Comparison of ENCODE assay signal across 22 mouse cellular contexts in genomic region chr7:142379186-142379585, GRCm38 (mm10). TPM values are rescaled to one million over a fixed set of nuclear protein-coding genes. Genes with fewer than 3 reads are reported as not detected.
A peak's percentile ranks its signal among the peaks of the same experiment; 100 is the strongest.
DNase-seq lines count a peak whose midpoint lies in the region; ATAC-seq and TF ChIP-seq lines count a peak whose summit lies in the region.
"Had no signal": no experiment of that assay in that cellular context is flagged by ENCODE, and none has a peak within 500 bp of the region (broad histone marks: within the 10 kb centered on the region; RNA-seq: fewer than 3 reads in every experiment).

No protein-coding gene starts in this region.

- TF ChIP-seq EP300 in liver, embryonic 14.5 days (IDR thresholded peaks at IDR 0.05; ENCODE audit: low read depth): no peak

- no peak for TF ChIP-seq CTCF in liver, embryonic 14.5 days (IDR thresholded peaks at IDR 0.05; ENCODE audit: low read depth)
- no peak for TF ChIP-seq CTCF in left cerebral cortex, adult 2 months (IDR thresholded peaks at IDR 0.05)

- DNase-seq in adrenal gland, adult (ENCODE audit: inconsistent age in 2 of 2, low spot score in 1 of 2): peak; percentile 11 to 36
- no peak for DNase-seq in adrenal gland, postnatal 10 days
- DNase-seq in CD4-positive helper T cell, adult 2 months (ENCODE audit: low read depth, low spot score): peak; percentile 65
- no peak for DNase-seq in liver, embryonic 14.5 days (ENCODE audit: low read depth in 3 of 3, low spot score in 3 of 3)
- peak; percentile 78 for DNase-seq in thymus, postnatal 0 days (ENCODE audit: low spot score)
- no peak for DNase-seq in layer of hippocampus, postnatal 14 days (ENCODE audit: low spot score in 2 of 2)
- DNase-seq in left cerebral cortex, adult 2 months (ENCODE audit: extremely low spot score in 1 of 2, low spot score in 2 of 2): no peak
- DNase-seq in hindbrain, embryonic 10.5 days (ENCODE audit: low spot score): no peak
- DNase-seq: adrenal gland, adult 8-10 months; cerebellum, postnatal 10 days; embryo, embryonic 11 days; heart, postnatal 4 days; kidney, adult 8-10 months; kidney, postnatal 4 days; layer of hippocampus, postnatal 36 days; lung, embryonic 14.5 days had no signal

- H3K9me3 ChIP-seq in liver, embryonic 14.5 days (ENCODE audit: control insufficient read depth, low read length): no peaks in the 10 kb centered on the region
- H3K9me3 ChIP-seq in hindbrain, embryonic 10.5 days: no peaks in the 10 kb centered on the region
- H3K9me3 ChIP-seq: forebrain, embryonic 12.5 days; limb, embryonic 10.5 days; neural tube, embryonic 13.5 days had no signal

- H3K27ac ChIP-seq in liver, embryonic 14.5 days: peak overlapping the region; percentile 42
- no peak overlapping the region for H3K27ac ChIP-seq in left cerebral cortex, adult 2 months
- no peak overlapping the region for H3K27ac ChIP-seq in hindbrain, embryonic 10.5 days
- H3K27ac ChIP-seq: forebrain, embryonic 12.5 days; limb, embryonic 10.5 days; neural tube, embryonic 13.5 days had no signal

- no peak overlapping the region for H3K4me3 ChIP-seq in liver, embryonic 14.5 days (ENCODE audit: insufficient read depth in 1 of 2, low read depth in 2 of 2, low read length in 2 of 2)
- no peak overlapping the region for H3K4me3 ChIP-seq in left cerebral cortex, adult 2 months
- no peak overlapping the region for H3K4me3 ChIP-seq in hindbrain, embryonic 10.5 days
- H3K4me3 ChIP-seq: forebrain, embryonic 12.5 days; limb, embryonic 10.5 days; neural tube, embryonic 13.5 days had no signal

- H3K36me3 ChIP-seq in liver, embryonic 14.5 days (replicated peaks; ENCODE audit: control insufficient read depth, insufficient read depth, low read depth): peaks cover 89% of the 10 kb centered on the region
- H3K36me3 ChIP-seq in hindbrain, embryonic 10.5 days: peaks cover 92% of the 10 kb centered on the region

- ATAC-seq in liver, embryonic 14.5 days (ENCODE audit: insufficient read depth): no peak

- H3K27me3 ChIP-seq in liver, embryonic 14.5 days (ENCODE audit: control insufficient read depth, insufficient read depth, low read length): no peaks in the 10 kb centered on the region
- peaks cover 3% of the 10 kb centered on the region for H3K27me3 ChIP-seq in hindbrain, embryonic 10.5 days (ENCODE audit: insufficient read depth, poor library complexity, severe bottlenecking)

- intact Hi-C loops in left cerebral cortex, adult 2 months (cut with DNase I): no loop called here

- no peak overlapping the region for H3K4me2 ChIP-seq in liver, embryonic 14.5 days (ENCODE audit: low read depth)
- H3K4me2 ChIP-seq: forebrain, embryonic 12.5 days; lung, embryonic 14.5 days; neural tube, embryonic 13.5 days had no signal

- H3K9ac ChIP-seq in liver, embryonic 14.5 days (replicated peaks): no peak overlapping the region
- H3K9ac ChIP-seq: forebrain, embryonic 12.5 days; lung, embryonic 14.5 days; neural tube, embryonic 13.5 days had no signal

- WGBS in liver, embryonic 14.5 days (ENCODE audit: insufficient replicate concordance): 80% methylated on average over 6 of the region's 6 CpGs
- 84% methylated on average over 6 of the region's 6 CpGs for WGBS in hindbrain, embryonic 10.5 days

- H3K4me1 ChIP-seq in liver, embryonic 14.5 days (replicated peaks; ENCODE audit: control insufficient read depth in 2 of 2, insufficient read depth in 2 of 2, low read length in 1 of 2): peaks cover 34 to 59% of the 10 kb centered on the region in 2 experiments
- no peaks in the 10 kb centered on the region for H3K4me1 ChIP-seq in hindbrain, embryonic 10.5 days (replicated peaks)
- H3K4me1 ChIP-seq: forebrain, embryonic 12.5 days; neural tube, embryonic 13.5 days had no signal

RNA-seq across cellular contexts. Expression of gene Gm49369, which starts 3.3 kb away (rescaled TPM):
- 1 to 10 TPM in 1 of 2 experiments, under 1 TPM in 1; 0.73 to 3.7 TPM for total RNA-seq in adrenal gland, postnatal 10 days (2021)
- polyA plus RNA-seq in liver, embryonic 14.5 days (2012; rRNA removed): 0.66 TPM in 1 of 2 replicates, not detected in the other
- polyA plus RNA-seq in liver, embryonic 14.5 days (2014; fragmentation: Nextera tagmentation; extraction: Ambion mirVana): 0.29 TPM in 1 of 2 replicates, not detected in the other
- 5.1 TPM in 1 of 2 replicates, not detected in the other for polyA plus RNA-seq in thymus, postnatal 0 days (2015; fragmentation: Nextera tagmentation; extraction: Ambion mirVana)
- total RNA-seq in layer of hippocampus, postnatal 14 days (2021): under 1 TPM in 1 of 2 experiments, not detected in 1; 0.71 TPM
- total RNA-seq in left cerebral cortex, adult 2 months (2021): 1 to 10 TPM; 4.3 to 4.5 TPM
- 1.5 TPM in 1 of 2 replicates, not detected in the other for polyA plus RNA-seq in hindbrain, embryonic 10.5 days (2016; fragmentation: Nextera tagmentation; extraction: Ambion mirVana)
- total RNA-seq: layer of hippocampus, postnatal 36 days; midbrain, postnatal 0 days had no signal
- polyA plus RNA-seq: lung, embryonic 14.5 days; midbrain, postnatal 0 days; stomach, embryonic 14.5 days had no signal

RNA-seq across cellular contexts. Expression of gene Ifitm10, which starts 5.6 kb away (rescaled TPM):
- 1 to 10 TPM; 3.5 to 3.6 TPM for total RNA-seq in adrenal gland, postnatal 10 days (2021)
- polyA plus RNA-seq in liver, embryonic 14.5 days (2012; rRNA removed): 0.87 and 1.1 TPM in 2 replicates
- 1.0 and 1.3 TPM in 2 replicates for polyA plus RNA-seq in liver, embryonic 14.5 days (2014; fragmentation: Nextera tagmentation; extraction: Ambion mirVana)
- 8.5 and 10.6 TPM in 2 replicates for polyA plus RNA-seq in thymus, postnatal 0 days (2015; fragmentation: Nextera tagmentation; extraction: Ambion mirVana)
- 10 to 100 TPM; 30.0 to 31.3 TPM for total RNA-seq in layer of hippocampus, postnatal 14 days (2021)
- total RNA-seq in left cerebral cortex, adult 2 months (2021): 10 to 100 TPM; 31.4 to 36.1 TPM
- 0.63 and 1.1 TPM in 2 replicates for polyA plus RNA-seq in hindbrain, embryonic 10.5 days (2016; fragmentation: Nextera tagmentation; extraction: Ambion mirVana)

RNA-seq across cellular contexts. Expression of gene Ctsd, which starts 8.7 kb away (rescaled TPM):
- 100 to 1,000 TPM; 603 to 610 TPM for total RNA-seq in adrenal gland, postnatal 10 days (2021)
- polyA plus RNA-seq in liver, embryonic 14.5 days (2012; rRNA removed): 180 and 209 TPM in 2 replicates
- 324 and 349 TPM in 2 replicates for polyA plus RNA-seq in liver, embryonic 14.5 days (2014; fragmentation: Nextera tagmentation; extraction: Ambion mirVana)
- polyA plus RNA-seq in thymus, postnatal 0 days (2015; fragmentation: Nextera tagmentation; extraction: Ambion mirVana): 395 and 403 TPM in 2 replicates
- total RNA-seq in layer of hippocampus, postnatal 14 days (2021): 100 to 1,000 TPM; 304 to 345 TPM
- 100 to 1,000 TPM; 304 TPM for total RNA-seq in left cerebral cortex, adult 2 months (2021)
- 159 and 198 TPM in 2 replicates for polyA plus RNA-seq in hindbrain, embryonic 10.5 days (2016; fragmentation: Nextera tagmentation; extraction: Ambion mirVana)

RNA-seq across cellular contexts. Expression of gene Syt8, which starts 55.5 kb away (rescaled TPM):
- not detected for total RNA-seq in adrenal gland, postnatal 10 days (2021)
- 0.03 and 0.57 TPM in 2 replicates for polyA plus RNA-seq in liver, embryonic 14.5 days (2012; rRNA removed)
- not detected in 2 replicates for polyA plus RNA-seq in liver, embryonic 14.5 days (2014; fragmentation: Nextera tagmentation; extraction: Ambion mirVana)
- polyA plus RNA-seq in thymus, postnatal 0 days (2015; fragmentation: Nextera tagmentation; extraction: Ambion mirVana): 0.34 and 0.75 TPM in 2 replicates
- not detected for total RNA-seq in layer of hippocampus, postnatal 14 days (2021)
- total RNA-seq in left cerebral cortex, adult 2 months (2021): not detected
- not detected in 2 replicates for polyA plus RNA-seq in hindbrain, embryonic 10.5 days (2016; fragmentation: Nextera tagmentation; extraction: Ambion mirVana)
- total RNA-seq: granulocyte monocyte progenitor cell, adult 5-6 weeks; heart, postnatal 4 days; layer of hippocampus, postnatal 36 days; midbrain, postnatal 0 days had no signal
- polyA plus RNA-seq: forebrain, embryonic 12.5 days; limb, embryonic 10.5 days; lung, embryonic 14.5 days; midbrain, postnatal 0 days; neural tube, embryonic 13.5 days had no signal

Comparison
In these comparisons a context has a peak if more than half of its experiments do, and no peak if none do; other contexts are left out.
1. DNase-seq: peak in adrenal gland, adult (2 of 2), CD4-positive helper T cell, adult 2 months (single experiment) and thymus, postnatal 0 days (single experiment); none in adrenal gland, postnatal 10 days (single experiment), liver, embryonic 14.5 days (0 of 3), layer of hippocampus, postnatal 14 days (0 of 2), left cerebral cortex, adult 2 months (0 of 2) and hindbrain, embryonic 10.5 days (single experiment).
2. RNA of gene Ifitm10, which starts 5.6 kb away (total RNA-seq): 31.4 to 36.1 TPM in left cerebral cortex, adult 2 months and 30.0 to 31.3 TPM in layer of hippocampus, postnatal 14 days; 3.5 to 3.6 TPM in adrenal gland, postnatal 10 days; every median in the first group is over 4 times any median in the second.